Mouse (Mus musculus) liver, postnatal 0 days (tissue): Measurements from ENCODE around the gene Clk3. TPM values are rescaled to one million over a fixed set of nuclear protein-coding genes. Genes with fewer than 3 reads are reported as not detected.

ENCODE experiments used
- ATAC-seq: fragments of 200-750 bp; cut with Nextera tagmentation; 2 replicates; pipeline ENCODE4 v1.8.0; 2017; ENCODE audit warnings: mild to moderate bottlenecking, moderate library complexity
- DNase-seq: peaks from one replicate; pipeline ENCODE4 v3.0.0-alpha.2; 2016
- H3K27ac ChIP-seq: fragments of 300-500 bp; sonication (generic); 2 replicates; pipeline ENCODE4 v1.5.1; 2014; ENCODE audit warnings: antibody characterized with exemption, moderate library complexity, mild to moderate bottlenecking, low read depth
- H3K27me3 ChIP-seq: fragments of 300-500 bp; sonication (generic); 2 replicates; pipeline ENCODE4 v1.6.1; 2014; ENCODE audit warnings: low read length, control low read depth, mixed read lengths; ENCODE audit not compliant: insufficient read depth
- H3K36me3 ChIP-seq: fragments of 300-500 bp; sonication (generic); replicated peaks from 2 replicates; pipeline ENCODE4 v1.6.1; 2014; ENCODE audit warnings: mild to moderate bottlenecking, control low read depth, low read length, moderate library complexity, mixed read lengths; ENCODE audit not compliant: insufficient read depth
- H3K4me1 ChIP-seq: fragments of 300-500 bp; sonication (generic); 2 replicates; pipeline ENCODE4 v1.6.1; 2014; ENCODE audit warnings: antibody characterized with exemption, mild to moderate bottlenecking, control low read depth; ENCODE audit not compliant: insufficient read depth
- H3K4me2 ChIP-seq: fragments of 300-500 bp; sonication (generic); 2 replicates; pipeline ENCODE4 v1.6.1; 2014; ENCODE audit warnings: low read depth, mild to moderate bottlenecking, low read length, moderate library complexity, mixed read lengths
- H3K4me3 ChIP-seq: fragments of 300-500 bp; sonication (generic); 2 replicates; pipeline ENCODE4 v1.5.1; 2014; ENCODE audit warnings: low read depth, low read length
- H3K9ac ChIP-seq: fragments of 300-500 bp; sonication (generic); replicated peaks from 2 replicates; pipeline ENCODE4 v1.6.1; 2014; ENCODE audit warnings: mild to moderate bottlenecking, moderate library complexity
- H3K9me3 ChIP-seq: fragments of 300-500 bp; sonication (generic); 2 replicates; pipeline ENCODE4 v1.6.1; 2016; ENCODE audit warnings: mild to moderate bottlenecking, control low read depth, low read length, mixed read lengths
- CTCF ChIP-seq: sonication (generic); IDR thresholded peaks from 2 replicates; pipeline ENCODE4 v1.5.1; 2016; ENCODE audit warnings: antibody characterized with exemption, low read depth
- EP300 ChIP-seq: IDR thresholded peaks from 2 replicates; pipeline ENCODE4 v1.6.1; 2016; ENCODE audit warnings: antibody characterized with exemption, low read depth, mild to moderate bottlenecking
- WGBS: fragments of 180-500 bp; shearing (Covaris S2); extraction: QIAGEN DNeasy Blood & Tissue Kit; methylation state at CpG from one replicate; pipeline ENCODE4 v1.1.7; 2014; ENCODE audit not compliant: insufficient replicate concordance; 5-methylcytosine and 5-hydroxymethylcytosine counted together
- polyA plus RNA-seq: library from polyadenylated mRNA; unstranded; fragments of >200 nt; fragmentation: Nextera tagmentation; extraction: Ambion mirVana; gene quantifications from 2 replicates; pipeline ENCODE4 v1.2.1, GENCODE M21; 2015

Clk3 gene
- polyA plus RNA-seq, 1 experiment from 2014 or later = 40.2 TPM

- Histone ChIP-seq H3K9me3 (no peaks in the 10 kb centered on the region), H3K4me2 (no peak overlapping the region), H3K4me1 (peaks cover 18% of the 10 kb centered on the region), H3K27ac (no peak overlapping the region), H3K36me3 (peaks cover 26% of the 10 kb centered on the region), H3K27me3 (no peaks in the 10 kb centered on the region), H3K9ac (no peak overlapping the region), H3K4me3 (no peak overlapping the region)
- DNase-seq (no peak), ATAC-seq (peak; percentile 60; the same call in 1 of the 2 replicates)
- no peak for TF ChIP-seq CTCF
- no peak for TF ChIP-seq EP300
- 73% methylated on average over 9 of the region's 9 CpGs for WGBS
Observed at GRCm38 (mm10) chr9:57800325-57800975, 34.8 kb upstream of the Clk3 start.

- TF ChIP-seq EP300 (no peak), CTCF (no peak)
- H3K4me3 ChIP-seq = no peak overlapping the region
- H3K9me3 ChIP-seq = no peaks in the 10 kb centered on the region
- 0 out of 2 replicates have a peak overlapping the region, but pooled peaks have one; percentile 26 for H3K4me2 ChIP-seq
- H3K36me3 ChIP-seq = peaks cover 32% of the 10 kb centered on the region
- peaks cover 12% of the 10 kb centered on the region; the same call in 1 of the 2 replicates for H3K4me1 ChIP-seq
- no peak overlapping the region for H3K27ac ChIP-seq
- H3K27me3 ChIP-seq = no peaks in the 10 kb centered on the region
- DNase-seq = peak; percentile 46
- WGBS = 55% methylated on average over 10 of the region's 10 CpGs
- H3K9ac ChIP-seq = no peak overlapping the region
- peak; percentile 36; the same call in 1 of the 2 replicates for ATAC-seq
Observed at GRCm38 (mm10) chr9:57798725-57799253, 33.1 kb upstream of the Clk3 start.

GRCm38 (mm10) chr9:57797456-57797855 lies 31.8 kb upstream of the Clk3 start:
- Histone ChIP-seq H3K27me3 (no peaks in the 10 kb centered on the region), H3K4me3 (no peak overlapping the region), H3K36me3 (peaks cover 44% of the 10 kb centered on the region), H3K4me1 (peaks cover 12% of the 10 kb centered on the region; the same call in 1 of the 2 replicates), H3K27ac (no peak overlapping the region), H3K9me3 (no peaks in the 10 kb centered on the region), H3K4me2 (no peak overlapping the region), H3K9ac (no peak overlapping the region)
- no peak for ATAC-seq
- WGBS = 82% methylated on average over 8 of the region's 8 CpGs
- no peak for TF ChIP-seq CTCF
- TF ChIP-seq EP300 = no peak
- no peak for DNase-seq

GRCm38 (mm10) chr9:57789733-57790132 lies 24.1 kb upstream of the Clk3 start:
- Histone ChIP-seq H3K36me3 (peaks cover 35% of the 10 kb centered on the region), H3K9ac (no peak overlapping the region), H3K4me2 (no peak overlapping the region), H3K27me3 (no peaks in the 10 kb centered on the region), H3K9me3 (no peaks in the 10 kb centered on the region), H3K27ac (no peak overlapping the region), H3K4me1 (no peaks in the 10 kb centered on the region), H3K4me3 (no peak overlapping the region)
- 38% methylated on average over 3 of the region's 3 CpGs for WGBS
- TF ChIP-seq CTCF = no peak
- TF ChIP-seq EP300 = no peak
- ATAC-seq (no peak), DNase-seq (no peak)

- no peak overlapping the region for H3K9ac ChIP-seq
- no peak for TF ChIP-seq CTCF
- no peak for TF ChIP-seq EP300
- H3K27ac ChIP-seq = no peak overlapping the region
- H3K36me3 ChIP-seq = no peaks in the 10 kb centered on the region
- no peak for DNase-seq
- no peaks in the 10 kb centered on the region for H3K9me3 ChIP-seq
- H3K4me1 ChIP-seq = no peaks in the 10 kb centered on the region
- no peak for ATAC-seq
- no peaks in the 10 kb centered on the region for H3K27me3 ChIP-seq
- 75% methylated on average over 3 of the region's 3 CpGs for WGBS
- H3K4me2 ChIP-seq = no peak overlapping the region
- H3K4me3 ChIP-seq = no peak overlapping the region
Observed at GRCm38 (mm10) chr9:57782656-57783055, 17.0 kb upstream of the Clk3 start.

GRCm38 (mm10) chr9:57775736-57776135 lies 10.1 kb upstream of the Clk3 start:
- H3K27me3 ChIP-seq = no peaks in the 10 kb centered on the region
- ATAC-seq (no peak), DNase-seq (no peak)
- H3K4me3 ChIP-seq = no peak overlapping the region
- H3K9me3 ChIP-seq = no peaks in the 10 kb centered on the region
- 75% methylated on average over 4 of the region's 4 CpGs for WGBS
- TF ChIP-seq EP300 (no peak), CTCF (no peak)
- H3K4me2 ChIP-seq = no peak overlapping the region
- H3K4me1 ChIP-seq = peaks cover 23% of the 10 kb centered on the region
- H3K9ac ChIP-seq = no peak overlapping the region
- no peak overlapping the region for H3K27ac ChIP-seq
- H3K36me3 ChIP-seq = no peaks in the 10 kb centered on the region
